Comparison of ENCODE assay signal across 8 mouse cellular contexts in the genomic region with DNA sequence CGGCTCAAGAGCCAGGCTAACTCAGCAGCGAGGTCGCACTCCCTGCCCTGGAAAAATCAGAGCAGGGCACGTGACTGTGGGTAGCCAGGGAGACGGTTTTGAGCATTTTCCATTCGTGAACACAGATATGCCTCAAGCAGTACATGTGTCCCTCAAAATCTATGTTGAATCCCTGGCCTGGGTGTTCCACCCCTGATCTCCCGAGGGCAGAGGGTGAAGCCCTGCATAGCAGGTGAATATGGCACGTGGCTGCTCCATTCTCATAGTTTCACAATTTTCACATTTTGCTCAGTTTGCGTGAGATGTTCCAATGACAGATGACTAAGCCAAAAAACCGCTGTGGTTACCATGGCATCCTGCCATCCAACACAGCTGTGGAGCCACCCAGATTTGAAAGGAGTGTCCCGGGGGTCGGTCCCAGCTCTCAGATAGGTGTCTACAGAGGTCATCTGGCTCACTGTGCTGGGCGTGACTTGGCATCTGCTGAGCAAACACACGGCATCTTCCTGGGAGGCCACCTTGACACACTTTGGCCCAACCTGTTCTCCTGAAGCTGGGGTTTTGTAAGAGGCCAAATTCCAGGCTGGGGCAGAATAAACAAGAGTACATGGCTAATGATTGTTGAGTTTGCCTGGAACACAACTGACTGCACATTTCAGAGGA. TPM values are rescaled to one million over a fixed set of nuclear protein-coding genes. Genes with fewer than 3 reads are reported as not detected.
A peak's percentile ranks its signal among the peaks of the same experiment; 100 is the strongest.
DNase-seq lines count a peak whose midpoint lies in the region; ATAC-seq lines count a peak whose summit lies in the region.

No protein-coding gene starts in this region.

- peaks cover 44% of the 10 kb centered on the region for H3K4me1 ChIP-seq in kidney, embryonic 15.5 days

- no peaks in the 10 kb centered on the region for H3K27me3 ChIP-seq in kidney, embryonic 15.5 days

- no peaks in the 10 kb centered on the region for H3K9me3 ChIP-seq in kidney, embryonic 15.5 days (replicated peaks)

- no peak overlapping the region for H3K4me3 ChIP-seq in kidney, embryonic 15.5 days (replicated peaks)

- no peak overlapping the region for H3K9ac ChIP-seq in kidney, embryonic 15.5 days

- 68% methylated on average over 14 of the region's 14 CpGs for WGBS in kidney, embryonic 15.5 days

- H3K36me3 ChIP-seq in kidney, embryonic 15.5 days: no peaks in the 10 kb centered on the region

- DNase-seq in CD4-positive, CD25-positive, alpha-beta regulatory T cell, adult 2 months (ENCODE audit: low read depth, low spot score): peak; percentile 40
- DNase-seq in lung, postnatal 36 days: peak; percentile 88
- no peak for DNase-seq in layer of hippocampus, postnatal 25 days (ENCODE audit: extremely low spot score in 1 of 2, low spot score in 1 of 2)

- ATAC-seq in activated CD4-positive, CD25-positive, alpha-beta regulatory T cell, adult 4 months: peak; percentile 28
- ATAC-seq in erythroid progenitor cell, adult 5-6 weeks (replicated peaks; ENCODE audit: low FRiP score, poor library complexity, severe bottlenecking): peak; percentile 90
- ATAC-seq in kidney, embryonic 15.5 days (replicated peaks; ENCODE audit: low FRiP score): peak; percentile 40; the same call in 1 of the 2 replicates
- no peak for ATAC-seq in monocyte, adult 5-6 weeks (replicated peaks; ENCODE audit: insufficient number of reproducible peaks, low FRiP score, low TSS enrichment, poor library complexity, severe bottlenecking)
- no peak for ATAC-seq in frontal cortex, adult (ENCODE audit: low TSS enrichment)

- peak overlapping the region; percentile 66 for H3K27ac ChIP-seq in kidney, embryonic 15.5 days

- H3K4me2 ChIP-seq in kidney, embryonic 15.5 days: no peak overlapping the region

RNA-seq across cellular contexts. Expression of gene Cpeb4, which starts 47.4 kb away (rescaled TPM):
- polyA plus RNA-seq in activated CD4-positive, CD25-positive, alpha-beta regulatory T cell, adult 4 months (2017; shearing (Covaris generic)): 1 to 10 TPM; 6.7 to 8.7 TPM
- total RNA-seq in erythroid progenitor cell, adult 5-6 weeks (2015; ENCODE audit: low replicate concordance): 413 and 439 TPM in 2 replicates
- total RNA-seq in erythroid progenitor cell, adult 5-6 weeks (2017; ENCODE audit: low replicate concordance): 229 and 303 TPM in 2 replicates
- polyA plus RNA-seq in kidney, embryonic 15.5 days (2015; fragmentation: Nextera tagmentation; extraction: Ambion mirVana): 3.6 and 3.9 TPM in 2 replicates
- total RNA-seq in monocyte, adult 5-6 weeks (2017): 31.9 to 45.7 TPM (median 34.4 TPM) in 3 replicates
- 100 to 1,000 TPM; 134 to 156 TPM for total RNA-seq in layer of hippocampus, postnatal 25 days (2021)

Comparison
In these comparisons a context has a peak if more than half of its experiments do, and no peak if none do; other contexts are left out.
1. DNase-seq: peak in CD4-positive, CD25-positive, alpha-beta regulatory T cell, adult 2 months (single experiment) and lung, postnatal 36 days (single experiment); none in layer of hippocampus, postnatal 25 days (0 of 2).
2. ATAC-seq: peak in activated CD4-positive, CD25-positive, alpha-beta regulatory T cell, adult 4 months (single experiment), erythroid progenitor cell, adult 5-6 weeks (single experiment) and kidney, embryonic 15.5 days (single experiment); none in monocyte, adult 5-6 weeks (single experiment) and frontal cortex, adult (single experiment).